Mouse (Mus musculus) heart, embryonic 15.5 days (tissue): ENCODE data around the gene Fndc3a. TPM values are rescaled to one million over a fixed set of nuclear protein-coding genes. Genes with fewer than 3 reads are reported as not detected.

Source experiments
- ATAC-seq: fragments of 200-750 bp; cut with Nextera tagmentation; replicated peaks from 2 replicates; pipeline ENCODE4 v1.8.0; 2017; ENCODE audit warnings: low read depth, moderate TSS enrichment; ENCODE audit not compliant: insufficient number of reproducible peaks, insufficient read depth, low FRiP score
- H3K27ac ChIP-seq: fragments of 300-500 bp; sonication (generic); 2 replicates; pipeline ENCODE4 v1.5.1; 2015; ENCODE audit warnings: mild to moderate bottlenecking, inconsistent platforms
- H3K27me3 ChIP-seq: fragments of 300-500 bp; sonication (generic); 2 replicates; pipeline ENCODE4 v1.6.1; 2015; ENCODE audit warnings: inconsistent platforms
- H3K36me3 ChIP-seq: fragments of 300-500 bp; sonication (generic); 2 replicates; pipeline ENCODE4 v1.6.1; 2015; ENCODE audit warnings: mild to moderate bottlenecking, inconsistent platforms
- H3K4me1 ChIP-seq: fragments of 300-500 bp; sonication (generic); replicated peaks from 2 replicates; pipeline ENCODE4 v1.6.1; 2015; ENCODE audit warnings: inconsistent platforms
- H3K4me2 ChIP-seq: fragments of 300-500 bp; sonication (generic); 2 replicates; pipeline ENCODE4 v1.6.1; 2015; ENCODE audit warnings: inconsistent platforms, mild to moderate bottlenecking, moderate library complexity
- H3K4me3 ChIP-seq: fragments of 300-500 bp; sonication (generic); 2 replicates; pipeline ENCODE4 v1.5.1; 2015; ENCODE audit warnings: mild to moderate bottlenecking, inconsistent platforms
- H3K9ac ChIP-seq: fragments of 300-500 bp; sonication (generic); 2 replicates; pipeline ENCODE4 v1.6.1; 2015; ENCODE audit warnings: mild to moderate bottlenecking, inconsistent platforms
- H3K9me3 ChIP-seq: fragments of 300-500 bp; sonication (generic); replicated peaks from 2 replicates; pipeline ENCODE4 v1.6.1; 2016; ENCODE audit warnings: inconsistent platforms
- WGBS: fragments of 180-500 bp; shearing (Covaris S2); methylation state at CpG from one replicate; pipeline ENCODE4 v1.1.7; 2015; ENCODE audit warnings: mixed read lengths; 5-methylcytosine and 5-hydroxymethylcytosine counted together
- polyA plus RNA-seq: library from polyadenylated mRNA; unstranded; fragments of >200 nt; fragmentation: Nextera tagmentation; extraction: Ambion mirVana; gene quantifications from 2 replicates; pipeline ENCODE4 v1.2.1, GENCODE M21; 2015

The Fndc3a gene
- polyA plus RNA-seq, 1 experiment from 2014 or later = 17.3 TPM

DNA sequence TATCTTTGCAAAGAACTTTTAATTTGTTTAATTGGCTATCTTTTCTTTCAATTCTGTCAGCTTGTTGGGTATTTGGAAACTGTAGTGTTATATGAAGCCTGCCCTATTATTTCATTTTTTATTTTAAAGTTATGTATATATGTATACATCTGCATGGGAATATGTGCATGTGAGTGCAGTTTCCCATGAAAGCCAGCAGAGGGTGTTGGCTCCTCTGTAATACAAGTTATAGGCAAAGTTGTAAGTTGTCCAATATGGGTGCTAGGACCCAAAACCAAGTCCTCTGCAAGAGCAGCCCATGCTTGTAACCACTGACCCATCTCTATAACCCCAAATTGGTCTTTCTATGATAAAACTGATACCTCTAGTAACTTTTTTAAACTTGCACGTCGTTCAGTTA, 38.8 kb downstream of the Fndc3a start:
- Histone ChIP-seq H3K36me3 (no peaks in the 10 kb centered on the region), H3K27me3 (no peaks in the 10 kb centered on the region), H3K4me3 (no peak overlapping the region), H3K4me2 (no peak overlapping the region), H3K9me3 (no peaks in the 10 kb centered on the region), H3K27ac (no peak overlapping the region), H3K9ac (no peak overlapping the region), H3K4me1 (no peaks in the 10 kb centered on the region)
- WGBS = 95% methylated on average over 2 of the region's 2 CpGs
- ATAC-seq = no peak

DNA sequence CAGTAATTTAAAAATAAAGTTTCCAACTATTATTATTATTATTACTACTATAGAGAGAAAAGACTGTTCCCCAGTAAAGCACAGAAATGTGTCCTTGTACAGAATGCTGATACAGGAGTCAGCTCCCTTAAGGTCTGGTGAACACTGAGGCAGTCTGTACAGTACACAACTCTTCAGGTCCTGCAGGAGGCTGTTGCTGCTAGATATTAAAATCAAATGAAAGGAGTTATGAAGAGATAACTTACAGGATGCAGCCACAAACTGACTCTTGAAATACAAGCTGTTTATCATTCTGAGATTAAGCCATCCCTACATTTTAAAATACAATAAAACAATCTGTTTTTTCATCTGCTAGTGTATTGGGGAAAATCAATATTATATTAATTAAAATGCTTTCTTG, 60.5 kb downstream of the Fndc3a start:
- H3K27me3 ChIP-seq = no peaks in the 10 kb centered on the region
- no peaks in the 10 kb centered on the region for H3K9me3 ChIP-seq
- H3K4me1 ChIP-seq = no peaks in the 10 kb centered on the region
- no peak overlapping the region for H3K9ac ChIP-seq
- H3K4me3 ChIP-seq = no peak overlapping the region
- no peaks in the 10 kb centered on the region for H3K36me3 ChIP-seq
- ATAC-seq = no peak
- no peak overlapping the region for H3K4me2 ChIP-seq
- no peak overlapping the region for H3K27ac ChIP-seq

DNA sequence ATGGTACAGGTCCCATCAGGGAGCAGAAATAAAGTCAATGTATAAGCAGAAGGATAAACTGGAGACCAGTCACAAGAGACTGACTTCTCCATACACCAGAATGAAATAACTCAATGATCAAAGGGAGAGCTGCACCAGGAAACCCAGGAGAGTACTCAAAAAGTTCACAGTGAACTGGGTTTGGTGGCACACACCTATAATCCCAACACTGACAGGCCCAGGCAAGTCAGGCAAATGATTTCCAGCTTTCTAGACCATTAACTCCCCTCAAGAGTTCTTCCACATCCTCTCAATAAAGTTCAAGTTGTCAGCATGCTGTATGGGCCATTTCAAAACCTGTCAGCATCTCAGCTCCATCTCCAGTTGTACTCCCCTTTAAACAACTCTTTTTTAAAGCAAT, 64.3 kb downstream of the Fndc3a start:
- Histone ChIP-seq H3K9me3 (no peaks in the 10 kb centered on the region), H3K36me3 (peaks cover 4% of the 10 kb centered on the region; the same call in 1 of the 2 replicates), H3K4me2 (no peak overlapping the region), H3K4me1 (no peaks in the 10 kb centered on the region), H3K4me3 (no peak overlapping the region), H3K9ac (no peak overlapping the region), H3K27ac (no peak overlapping the region), H3K27me3 (no peaks in the 10 kb centered on the region)
- no peak for ATAC-seq

DNA sequence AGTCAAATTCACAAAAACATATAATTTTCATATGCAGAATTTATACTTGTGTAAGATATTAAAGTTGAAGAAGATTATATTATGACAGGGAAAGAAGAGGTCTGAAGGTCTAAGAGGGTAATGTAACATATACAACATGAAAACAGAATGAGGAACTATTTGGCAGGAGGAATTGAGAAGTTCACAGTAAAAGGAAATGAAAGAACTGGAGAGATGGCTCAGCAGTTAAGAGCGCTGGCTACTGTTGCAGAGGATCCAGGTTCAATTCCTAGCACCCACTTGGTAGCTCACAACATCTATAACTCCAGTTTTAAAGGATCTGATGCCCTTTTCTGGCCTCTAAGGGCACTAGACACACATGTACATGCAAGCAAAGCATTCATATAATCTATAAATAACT, 65.2 kb downstream of the Fndc3a start:
- Histone ChIP-seq H3K9me3 (no peaks in the 10 kb centered on the region), H3K4me1 (no peaks in the 10 kb centered on the region), H3K36me3 (peaks cover 5% of the 10 kb centered on the region; the same call in 1 of the 2 replicates), H3K27ac (no peak overlapping the region), H3K4me3 (no peak overlapping the region), H3K4me2 (no peak overlapping the region), H3K27me3 (no peaks in the 10 kb centered on the region), H3K9ac (no peak overlapping the region)
- ATAC-seq = no peak
- WGBS = 93% methylated on average over 1 of the region's 1 CpGs

DNA sequence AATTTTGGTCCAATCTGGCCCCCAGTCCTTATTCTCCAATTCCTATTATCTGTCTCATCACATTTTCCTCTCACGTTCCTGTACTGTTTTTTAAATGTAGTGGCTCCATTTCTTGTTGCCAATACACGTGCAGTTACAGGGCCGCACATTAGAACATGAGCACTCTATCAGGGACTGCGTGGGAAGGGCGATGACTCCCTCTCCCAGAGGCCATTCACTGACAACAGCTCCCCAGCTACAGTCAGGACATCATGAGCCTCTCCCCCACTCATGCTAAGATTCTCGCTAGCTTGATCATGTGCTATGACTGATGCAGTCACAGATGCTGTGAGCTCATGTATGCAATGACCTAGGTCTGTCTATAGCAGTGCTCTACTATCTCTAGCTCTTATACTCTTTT, 71.3 kb downstream of the Fndc3a start:
- no peak for ATAC-seq
- no peak overlapping the region for H3K4me2 ChIP-seq
- H3K27ac ChIP-seq = no peak overlapping the region
- no peak overlapping the region for H3K9ac ChIP-seq
- H3K4me1 ChIP-seq = no peaks in the 10 kb centered on the region
- peaks cover 5% of the 10 kb centered on the region; the same call in 1 of the 2 replicates for H3K36me3 ChIP-seq
- no peaks in the 10 kb centered on the region for H3K9me3 ChIP-seq
- H3K4me3 ChIP-seq = no peak overlapping the region
- WGBS = 82% methylated on average over 6 of the region's 6 CpGs
- H3K27me3 ChIP-seq = no peaks in the 10 kb centered on the region

DNA sequence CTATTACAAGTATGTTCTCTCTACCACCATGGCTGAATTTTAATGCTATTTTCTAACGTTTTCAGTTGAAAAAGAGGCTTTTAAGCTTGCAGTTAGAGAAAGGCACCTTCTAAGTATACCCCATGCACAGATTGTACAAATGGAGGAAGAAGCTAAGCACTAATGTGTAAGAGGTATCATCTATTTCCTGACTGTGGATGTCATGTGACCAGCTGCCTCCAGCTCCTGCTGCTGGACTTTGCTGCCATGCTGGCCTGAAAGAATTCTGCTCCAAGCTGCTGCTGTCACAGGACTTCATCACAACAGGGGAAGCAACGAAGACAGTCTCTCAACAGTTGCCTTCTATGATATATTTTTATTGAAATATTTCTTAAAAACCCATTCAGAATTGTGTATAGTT, 76.2 kb downstream of the Fndc3a start:
- no peak for ATAC-seq
- Histone ChIP-seq H3K27ac (no peak overlapping the region), H3K4me1 (no peaks in the 10 kb centered on the region), H3K9me3 (no peaks in the 10 kb centered on the region), H3K27me3 (no peaks in the 10 kb centered on the region), H3K36me3 (no peaks in the 10 kb centered on the region), H3K9ac (no peak overlapping the region), H3K4me3 (no peak overlapping the region), H3K4me2 (no peak overlapping the region)
- 70% methylated on average over 2 of the region's 2 CpGs for WGBS

DNA sequence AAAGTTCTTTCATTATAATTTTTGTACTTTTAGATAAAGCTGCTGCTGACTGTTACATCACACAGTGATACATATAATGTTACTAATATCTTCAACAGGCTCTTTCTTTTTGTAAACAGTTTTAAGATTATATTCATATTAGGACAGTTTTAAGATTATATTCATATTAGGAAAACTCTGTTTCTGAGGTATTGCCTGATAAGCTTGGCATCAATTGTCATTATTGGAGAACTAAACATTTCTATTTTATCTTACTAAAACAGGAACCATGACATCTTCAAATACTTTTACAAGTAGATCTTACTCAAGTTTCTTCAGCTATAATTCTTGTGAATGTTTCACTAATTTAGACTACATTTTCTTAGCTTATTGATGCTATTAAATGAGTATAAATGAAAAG, 84.4 kb downstream of the Fndc3a start:
- ATAC-seq = no peak
- H3K9ac ChIP-seq = no peak overlapping the region

DNA sequence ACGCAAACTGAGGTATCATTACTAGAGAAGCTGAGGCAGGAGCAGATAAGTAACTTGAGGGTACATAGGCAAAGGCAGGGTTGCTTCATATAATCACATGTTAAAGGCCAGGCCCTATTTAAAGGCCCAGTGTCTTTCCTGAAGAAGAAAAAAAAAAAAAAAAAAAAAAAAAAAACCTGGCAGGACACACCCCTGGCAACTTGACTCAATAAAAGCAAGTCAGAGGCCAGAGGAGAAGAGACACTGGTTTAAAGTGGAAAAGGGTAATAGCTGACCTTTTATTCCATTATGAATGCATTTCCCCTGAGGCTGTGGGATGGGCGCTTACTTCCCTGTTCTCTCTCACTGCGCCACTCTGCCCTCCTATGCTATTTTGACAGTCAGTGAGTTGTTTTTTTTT, 105.7 kb downstream of the Fndc3a start:
- no peak overlapping the region for H3K4me2 ChIP-seq
- WGBS = 84% methylated on average over 3 of the region's 3 CpGs
- ATAC-seq = no peak
- no peaks in the 10 kb centered on the region for H3K36me3 ChIP-seq
- H3K27ac ChIP-seq = no peak overlapping the region
- no peak overlapping the region for H3K4me3 ChIP-seq
- peaks cover 9% of the 10 kb centered on the region for H3K4me1 ChIP-seq
- H3K9ac ChIP-seq = no peak overlapping the region
- H3K9me3 ChIP-seq = no peaks in the 10 kb centered on the region
- no peaks in the 10 kb centered on the region for H3K27me3 ChIP-seq

More for the DNA sequence above, 84.4 kb downstream of the Fndc3a start:
- Histone ChIP-seq H3K9me3 (no peaks in the 10 kb centered on the region), H3K27me3 (no peaks in the 10 kb centered on the region), H3K4me1 (no peaks in the 10 kb centered on the region), H3K4me3 (no peak overlapping the region), H3K36me3 (no peaks in the 10 kb centered on the region), H3K4me2 (no peak overlapping the region), H3K27ac (no peak overlapping the region)

DNA sequence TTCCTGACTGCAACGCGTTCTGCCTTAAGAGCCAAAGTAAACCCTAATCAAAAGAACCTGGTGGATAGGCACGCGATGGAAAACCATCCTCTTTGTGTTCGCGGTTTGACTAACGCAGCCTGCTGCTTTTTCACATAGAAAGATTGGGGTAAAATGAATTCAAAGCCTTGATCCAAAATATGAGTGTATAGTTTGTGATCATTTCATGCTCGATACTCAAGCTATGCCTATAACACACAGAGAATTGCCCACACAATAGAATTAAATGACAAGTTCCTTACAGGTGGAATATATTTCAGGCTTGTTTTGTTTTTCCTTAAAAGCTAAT, 106.6 kb downstream of the Fndc3a start:
- H3K4me1 ChIP-seq = peaks cover 9% of the 10 kb centered on the region
- under 1% methylated on average over 8 of the region's 8 CpGs for WGBS
- peak overlapping the region; percentile 65 for H3K4me2 ChIP-seq

DNA sequence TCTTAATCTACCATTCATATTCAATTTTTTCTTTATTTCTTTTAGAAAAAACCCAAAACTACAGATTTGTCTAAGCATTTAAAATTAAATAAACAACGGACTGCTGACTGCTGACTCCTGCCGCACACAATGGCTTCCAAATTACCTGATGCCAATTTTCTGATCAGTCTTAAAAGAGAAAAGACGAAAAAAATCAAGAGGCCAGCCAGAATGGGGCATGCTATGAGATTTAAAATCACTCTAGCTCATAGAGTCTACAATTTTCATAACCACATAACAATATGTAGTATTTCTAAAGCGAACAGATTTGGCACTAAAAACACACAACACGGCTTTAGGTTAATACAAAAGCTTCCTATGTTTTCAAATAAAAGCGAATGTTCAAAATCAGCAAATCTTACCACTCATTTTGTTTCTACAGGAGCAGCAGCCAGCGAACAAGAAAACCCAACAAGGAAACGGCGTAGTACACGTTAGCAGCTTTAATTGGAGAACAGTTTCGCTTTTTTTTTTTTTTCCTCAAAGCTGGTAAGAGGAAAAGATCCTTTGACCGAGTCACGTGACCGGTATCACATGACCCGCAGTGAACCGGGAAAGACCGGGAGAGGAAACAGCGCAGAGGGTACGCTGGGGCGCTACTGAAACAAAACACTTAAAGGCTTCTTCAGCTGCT, 107.1 kb downstream of the Fndc3a start:
- peak; percentile 87 for ATAC-seq
- no peaks in the 10 kb centered on the region for H3K36me3 ChIP-seq
- H3K27ac ChIP-seq = peak overlapping the region; percentile 83
- peaks cover 9% of the 10 kb centered on the region for H3K4me1 ChIP-seq
- peak overlapping the region; percentile 65 for H3K4me2 ChIP-seq
- H3K27me3 ChIP-seq = no peaks in the 10 kb centered on the region
- H3K9ac ChIP-seq = peak overlapping the region; percentile 66
- 3% methylated on average over 20 of the region's 20 CpGs for WGBS
- no peaks in the 10 kb centered on the region for H3K9me3 ChIP-seq
- H3K4me3 ChIP-seq = peak overlapping the region; percentile 65

More for the DNA sequence above, 106.6 kb downstream of the Fndc3a start:
- Histone ChIP-seq H3K27me3 (no peaks in the 10 kb centered on the region), H3K9ac (peak overlapping the region; percentile 66), H3K36me3 (no peaks in the 10 kb centered on the region), H3K27ac (peak overlapping the region; percentile 83), H3K4me3 (peak overlapping the region; percentile 65), H3K9me3 (no peaks in the 10 kb centered on the region)
- no peak for ATAC-seq

DNA sequence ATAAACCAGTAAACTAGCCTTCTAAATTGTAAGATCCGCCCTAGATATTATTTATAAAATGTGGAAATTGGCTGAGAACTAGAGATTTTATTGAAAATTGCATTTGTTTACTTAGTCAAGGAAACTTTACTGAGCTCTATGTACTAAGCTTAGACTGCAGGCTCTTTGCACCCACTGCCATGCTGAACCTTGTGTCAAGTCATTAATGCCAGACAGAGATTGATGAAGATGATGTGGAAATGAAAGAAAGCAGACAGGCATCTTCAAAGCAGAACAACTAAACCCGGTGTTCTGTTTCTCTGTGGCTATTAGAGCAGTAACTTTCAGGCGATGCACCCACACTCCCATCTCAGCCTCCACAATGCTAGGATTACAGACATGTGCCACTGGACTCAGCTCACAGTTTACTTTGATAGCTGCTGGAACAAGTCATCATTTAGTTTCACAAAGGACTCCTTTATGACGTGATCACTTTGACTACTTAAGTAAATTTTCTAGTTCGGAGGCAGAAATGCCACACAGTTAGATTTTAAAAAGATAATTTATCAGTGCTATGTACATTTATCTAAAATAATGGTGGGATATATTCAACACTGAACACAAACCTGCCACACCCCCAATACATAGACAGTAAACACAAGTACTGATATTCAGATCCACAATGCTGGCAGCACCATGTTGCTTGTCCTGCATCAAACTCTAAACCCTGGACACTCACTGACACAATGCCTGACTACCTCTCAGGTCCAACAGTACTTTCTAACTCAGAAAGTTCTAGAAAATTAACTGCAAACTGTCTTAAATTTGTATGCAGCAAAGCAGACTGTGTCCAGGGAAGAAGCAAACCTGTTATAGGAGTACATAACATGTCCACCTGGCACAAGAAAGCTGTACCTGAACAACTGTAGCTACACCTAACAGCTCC, 108.2 kb downstream of the Fndc3a start:
- H3K4me3 ChIP-seq = peak overlapping the region; percentile 65
- WGBS = 62% methylated on average over 5 of the region's 5 CpGs

DNA sequence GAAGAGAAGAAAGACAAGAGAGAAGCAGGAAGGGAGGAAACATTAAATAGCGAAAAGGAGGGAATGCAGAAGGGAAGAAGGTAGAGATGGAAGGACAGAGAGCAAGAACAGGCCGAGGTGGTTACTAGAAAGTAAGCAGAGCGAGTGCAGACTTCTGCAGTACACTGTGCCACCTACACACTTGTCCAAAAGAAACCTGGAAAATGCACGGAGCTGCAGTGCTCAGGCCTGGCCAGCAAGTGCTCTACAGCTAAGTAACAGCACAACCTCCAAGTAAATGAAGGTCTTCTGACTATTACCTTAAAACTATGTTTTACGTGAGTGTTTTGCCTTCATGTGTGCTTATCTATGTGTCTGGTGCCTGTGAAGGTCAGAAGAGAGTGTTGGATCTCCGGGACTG, 109.4 kb downstream of the Fndc3a start:
- H3K4me3 ChIP-seq = no peak overlapping the region
- ATAC-seq = no peak
- 66% methylated on average over 6 of the region's 6 CpGs for WGBS
- H3K4me2 ChIP-seq = no peak overlapping the region
- no peaks in the 10 kb centered on the region for H3K36me3 ChIP-seq
- H3K4me1 ChIP-seq = peaks cover 9% of the 10 kb centered on the region
- no peaks in the 10 kb centered on the region for H3K9me3 ChIP-seq
- no peak overlapping the region for H3K9ac ChIP-seq
- H3K27ac ChIP-seq = no peak overlapping the region
- H3K27me3 ChIP-seq = no peaks in the 10 kb centered on the region

More for the DNA sequence above, 108.2 kb downstream of the Fndc3a start:
- peaks cover 9% of the 10 kb centered on the region for H3K4me1 ChIP-seq
- H3K9ac ChIP-seq = peak overlapping the region; percentile 34; the same call in 1 of the 2 replicates
- no peaks in the 10 kb centered on the region for H3K36me3 ChIP-seq
- H3K9me3 ChIP-seq = no peaks in the 10 kb centered on the region
- peak overlapping the region; percentile 65 for H3K4me2 ChIP-seq
- no peak for ATAC-seq
- no peak overlapping the region for H3K27ac ChIP-seq
- no peaks in the 10 kb centered on the region for H3K27me3 ChIP-seq
